Mouse (Mus musculus) MEL (cell line): Measurements from ENCODE around the gene Tmprss12. TPM values are rescaled to one million over a fixed set of nuclear protein-coding genes. Genes with fewer than 3 reads are reported as not detected.
"Not testable (repeated sequence)": the region's sequence is repeated elsewhere in the genome, so short reads cannot be mapped to it uniquely, and the experiment has no call there.

Experiments used
- DNase-seq: peaks from one replicate; pipeline ENCODE4 v3.0.0; 2011; ENCODE audit warnings: low read depth, low spot score
- H3K27ac ChIP-seq: 2 replicates; pipeline ENCODE4 v1.5.1; 2012; ENCODE audit warnings: low read depth, mild to moderate bottlenecking, control low read depth, low read length, moderate library complexity; ENCODE audit not compliant: control insufficient read depth
- H3K27me3 ChIP-seq, 2 experiments: fragments of 150-350 bp in 1 of 2; sonication (generic) in 1 of 2; 2 replicates each; pipeline ENCODE4 v1.6.1; 2012; ENCODE audit warnings: low read length in 2 of 2, mild to moderate bottlenecking in 2 of 2, improper control_type of control experiment in 1 of 2, moderate library complexity in 1 of 2; ENCODE audit not compliant: insufficient read depth in 2 of 2, control insufficient read depth in 1 of 2
- H3K36me3 ChIP-seq, 2 experiments: 2 replicates each; pipeline ENCODE4 v1.6.1; 2012 to 2014; ENCODE audit warnings: low read length in 2 of 2, improper control_type of control experiment in 1 of 2, inconsistent platforms in 1 of 2, mild to moderate bottlenecking in 1 of 2; ENCODE audit not compliant: insufficient read depth in 2 of 2, control insufficient read depth in 1 of 2
- H3K4me1 ChIP-seq, 2 experiments: fragments of 150-350 bp in 1 of 2; sonication (generic) in 1 of 2; 2 replicates each; pipeline ENCODE4 v1.6.1; 2012; ENCODE audit warnings: low read length in 2 of 2, improper control_type of control experiment in 1 of 2, mild to moderate bottlenecking in 1 of 2; ENCODE audit not compliant: insufficient read depth in 2 of 2, control insufficient read depth in 1 of 2
- H3K4me3 ChIP-seq, 2 experiments: fragments of 150-350 bp in 1 of 2; sonication (generic) in 1 of 2; 2 replicates each; pipeline ENCODE4 v1.5.1; 2012; ENCODE audit warnings: low read depth in 2 of 2, low read length in 2 of 2, mild to moderate bottlenecking in 2 of 2, moderate library complexity in 2 of 2, control low read depth in 1 of 2, improper control_type of control experiment in 1 of 2; ENCODE audit not compliant: control insufficient read depth in 1 of 2, insufficient read depth in 1 of 2
- H3K79me2 ChIP-seq: 2 replicates; pipeline ENCODE4 v1.6.1; 2012; ENCODE audit warnings: mild to moderate bottlenecking, low read length, moderate library complexity; ENCODE audit not compliant: control insufficient read depth, poor library complexity, insufficient read depth
- H3K9ac ChIP-seq: 2 replicates; pipeline ENCODE4 v1.6.1; 2012; ENCODE audit warnings: low read depth, mild to moderate bottlenecking, control low read depth, low read length, moderate library complexity; ENCODE audit not compliant: control insufficient read depth, poor library complexity, severe bottlenecking
- H3K9me3 ChIP-seq: fragments of 150-350 bp; sonication (generic); replicated peaks from 2 replicates; pipeline ENCODE4 v1.6.1; 2012; ENCODE audit warnings: mild to moderate bottlenecking, low read length, improper control_type of control experiment, moderate library complexity; ENCODE audit not compliant: insufficient read depth
- ELF1 ChIP-seq: IDR thresholded peaks from 2 replicates; pipeline ENCODE4 v1.6.1; 2014; ENCODE audit warnings: low read depth, mild to moderate bottlenecking, inconsistent platforms, low read length, improper control_type of control experiment, moderate library complexity
- JUND ChIP-seq: IDR thresholded peaks from 2 replicates; pipeline ENCODE4 v1.6.1; 2011; ENCODE audit warnings: low read depth, mild to moderate bottlenecking, improper control_type of control experiment, low read length
- KAT2A ChIP-seq: conservative IDR thresholded peaks from 2 replicates; pipeline ENCODE4 v1.6.1; 2012; ENCODE audit warnings: low read depth, low read length, improper control_type of control experiment, inconsistent platforms
- MEF2A ChIP-seq: IDR thresholded peaks from 2 replicates; pipeline ENCODE4 v1.6.1; 2014; ENCODE audit warnings: low read depth, mild to moderate bottlenecking, inconsistent platforms, low read length, improper control_type of control experiment; ENCODE audit not compliant: poor library complexity, insufficient replicate concordance, severe bottlenecking; ENCODE audit errors: extremely low read depth
- POLR2AphosphoS2 ChIP-seq: IDR thresholded peaks from 2 replicates; pipeline ENCODE4 v1.6.1; 2011; ENCODE audit warnings: low read length, improper control_type of control experiment
- USF2 ChIP-seq, 2 experiments: IDR thresholded peaks; 2 replicates each; pipeline ENCODE4 v1.6.1; 2011 to 2012; ENCODE audit warnings: improper control_type of control experiment in 2 of 2, low read length in 2 of 2, borderline replicate concordance in 1 of 2, inconsistent platforms in 1 of 2, low read depth in 1 of 2, mild to moderate bottlenecking in 1 of 2; ENCODE audit not compliant: insufficient read depth in 1 of 2
- ZKSCAN1 ChIP-seq: IDR thresholded peaks from 2 replicates; pipeline ENCODE4 v1.6.1; 2012; ENCODE audit warnings: low read depth, mild to moderate bottlenecking, inconsistent platforms, low read length, improper control_type of control experiment, moderate library complexity
- ZMIZ1 ChIP-seq: IDR thresholded peaks from 2 replicates; pipeline ENCODE4 v1.6.1; 2012; ENCODE audit warnings: low read depth, mild to moderate bottlenecking, inconsistent platforms, low read length, improper control_type of control experiment, moderate library complexity
- polyA plus RNA-seq, 2 experiments: library from polyadenylated mRNA; stranded (reverse) in 1 of 2; unstranded in 1 of 2; fragments of >175 nt in 1 of 2; fragments of >200 nt in 1 of 2; gene quantifications; 2 replicates each; pipeline versions ENCODE4 v1.2.1 to v1.2.4; 2012; ENCODE audit warnings: low replicate concordance in 2 of 2, low read depth in 1 of 2; ENCODE audit not compliant: insufficient read length in 2 of 2, insufficient read depth in 1 of 2, missing spikeins in 1 of 2
- total RNA-seq: library from RNA; depleted of rRNA; stranded (reverse); fragments of 300-350 nt; gene quantifications from 2 replicates; pipeline ENCODE4 v1.2.3, GENCODE M21; 2012

Gene Tmprss12
- total and polyA plus RNA-seq, 3 experiments = not detected

- no peak overlapping the region for H3K27ac ChIP-seq
- no peak for TF ChIP-seq POLR2AphosphoS2
- no peak for TF ChIP-seq JUND
- TF ChIP-seq USF2 (IDR thresholded peaks at IDR 0.05; ENCODE audit: borderline replicate concordance in 1 of 2, insufficient read depth in 1 of 2, low read depth in 1 of 2, low read length in 2 of 2) = no peak
- no peak for TF ChIP-seq ELF1
- no peak for TF ChIP-seq KAT2A
- no peak for TF ChIP-seq MEF2A
- TF ChIP-seq, all 39 proteins: peak for 0
- H3K27me3 ChIP-seq = no peaks in the 10 kb centered on the region
- no peak overlapping the region for H3K9ac ChIP-seq
- H3K4me1 ChIP-seq = no peaks in the 10 kb centered on the region
- H3K36me3 ChIP-seq = peaks cover 0 to 4% of the 10 kb centered on the region in 2 experiments; a peak in 3 of 4 replicates
- H3K4me3 ChIP-seq = no peak overlapping the region
- no peaks in the 10 kb centered on the region for H3K79me2 ChIP-seq
- no peak for DNase-seq
- no peaks in the 10 kb centered on the region for H3K9me3 ChIP-seq
Measured at GRCm38 (mm10) chr15:100314448-100315145, 34.0 kb downstream of the Tmprss12 start.

DNA sequence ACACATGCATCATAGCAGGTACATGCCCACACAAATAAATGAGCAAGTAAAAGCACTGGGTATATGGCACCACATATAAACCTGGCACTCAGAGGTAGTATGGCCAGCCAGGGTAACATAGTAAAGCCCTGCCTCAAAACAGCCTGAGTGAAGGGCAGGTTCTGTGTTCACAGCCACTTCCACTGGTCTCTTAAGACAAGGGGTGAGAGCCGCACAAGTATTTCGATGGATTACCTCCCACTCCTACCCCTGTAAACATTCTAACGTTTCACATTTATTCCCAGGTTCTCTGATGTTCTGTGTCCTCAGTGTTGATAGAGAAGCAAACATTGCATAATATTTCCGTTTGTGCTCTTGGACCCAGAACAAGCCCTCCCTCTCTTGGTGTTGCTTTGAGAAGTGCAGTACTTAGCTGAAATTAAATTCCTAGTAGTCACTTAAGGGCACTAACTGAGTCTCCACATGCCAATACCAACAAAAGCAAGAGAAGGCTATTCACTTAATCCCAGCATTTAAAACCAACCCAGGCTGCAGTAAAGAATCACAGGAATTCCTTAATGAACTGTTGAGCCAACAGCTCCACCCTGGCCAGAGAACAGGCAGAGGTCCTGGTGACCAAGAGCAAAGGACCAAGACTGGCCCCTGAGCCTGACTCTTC lies 37.5 kb downstream of the Tmprss12 start:
- not testable (repeated sequence) for DNase-seq, H3K36me3 ChIP-seq, H3K27ac ChIP-seq, H3K4me3 ChIP-seq, H3K79me2 ChIP-seq, H3K9ac ChIP-seq, H3K27me3 ChIP-seq, H3K4me1 ChIP-seq, H3K9me3 ChIP-seq

- Histone ChIP-seq H3K9me3 (no peaks in the 10 kb centered on the region), H3K4me1 (peaks cover 0 to 10% of the 10 kb centered on the region in 2 experiments; a peak in 2 of 4 replicates), H3K27ac (no peak overlapping the region), H3K4me3 (no peak overlapping the region), H3K27me3 (no peaks in the 10 kb centered on the region), H3K9ac (no peak overlapping the region), H3K79me2 (no peaks in the 10 kb centered on the region), H3K36me3 (peaks cover 0 to 4% of the 10 kb centered on the region in 2 experiments; a peak in 2 of 4 replicates)
- 0 out of 2 replicates have a peak, but pooled peaks have one; percentile 20 for TF ChIP-seq ZKSCAN1
- no peak for TF ChIP-seq ZMIZ1
- no peak for DNase-seq
Measured at GRCm38 (mm10) chr15:100319884-100320283, 39.2 kb downstream of the Tmprss12 start.
